Mouse (Mus musculus) cortical plate, adult 2 months (tissue): ENCODE measurements around the gene Hbb-y. TPM values are rescaled to one million over a fixed set of nuclear protein-coding genes. Genes with fewer than 3 reads are reported as not detected.
A peak's percentile ranks its signal among the peaks of the same experiment; 100 is the strongest.

Source experiments
- H3K27ac ChIP-seq: fragments of 200-500 bp; 2 replicates; pipeline ENCODE4 v1.5.1; 2012; ENCODE audit warnings: low read length, control low read depth, inconsistent platforms; ENCODE audit not compliant: insufficient read depth
- H3K4me1 ChIP-seq: fragments of 200-500 bp; 2 replicates; pipeline ENCODE4 v1.6.1; 2011; ENCODE audit warnings: low read length; ENCODE audit not compliant: control insufficient read depth, insufficient read depth
- H3K4me3 ChIP-seq: fragments of 200-500 bp; 2 replicates; pipeline ENCODE4 v1.5.1; 2011; ENCODE audit warnings: mild to moderate bottlenecking, low read length, control low read depth; ENCODE audit not compliant: insufficient read depth
- CTCF ChIP-seq: fragments of 200-500 bp; IDR thresholded peaks from 2 replicates; pipeline ENCODE4 v1.5.1; 2011; ENCODE audit warnings: mild to moderate bottlenecking, control low read depth, low read length; ENCODE audit not compliant: insufficient read depth; ENCODE audit errors: extremely low read depth
- POLR2A ChIP-seq: fragments of 200-500 bp; IDR thresholded peaks from 2 replicates; pipeline ENCODE4 v1.6.1; 2011; ENCODE audit warnings: mild to moderate bottlenecking, low read length, control low read depth; ENCODE audit not compliant: insufficient read depth; ENCODE audit errors: extremely low read depth
- polyA plus RNA-seq: library from polyadenylated mRNA; depleted of rRNA; stranded (reverse); fragments of >200 nt; gene quantifications from 2 replicates; pipeline ENCODE4 v1.2.3, GENCODE M21; 2012; rRNA removed

Gene Hbb-y
- polyA plus RNA-seq = 0.95 and 1.0 TPM in 2 replicates

DNA sequence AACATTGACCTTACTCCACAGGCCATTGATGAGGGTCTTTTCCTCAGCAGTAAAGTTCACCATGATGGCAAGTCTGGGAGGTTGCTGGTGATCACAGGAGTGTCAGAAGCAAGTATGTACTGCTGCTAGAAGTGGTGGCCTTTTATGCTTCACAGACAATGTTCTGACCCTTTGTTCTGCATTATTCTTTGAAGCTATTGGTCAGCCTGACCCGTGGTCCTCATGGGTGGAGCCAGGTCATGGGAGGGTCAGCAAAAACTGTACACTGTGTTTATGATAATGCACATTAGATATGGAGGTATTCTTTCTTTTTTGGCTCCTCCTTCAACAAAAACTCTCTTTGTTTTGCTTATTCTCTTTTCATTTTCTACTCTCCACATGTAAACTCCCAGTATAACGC is at the start of gene Hbb-y:
Gene Hbb-y (minus strand): TSS at position 127 of the 400 bp plus-strand sequence.
- Histone ChIP-seq H3K27ac (no peak within 1 kb of the TSS), H3K4me3 (no peak within 1 kb of the TSS), H3K4me1 (no peaks in the 10 kb centered on the region)
- TF ChIP-seq POLR2A (no peak), CTCF (no peak)

DNA sequence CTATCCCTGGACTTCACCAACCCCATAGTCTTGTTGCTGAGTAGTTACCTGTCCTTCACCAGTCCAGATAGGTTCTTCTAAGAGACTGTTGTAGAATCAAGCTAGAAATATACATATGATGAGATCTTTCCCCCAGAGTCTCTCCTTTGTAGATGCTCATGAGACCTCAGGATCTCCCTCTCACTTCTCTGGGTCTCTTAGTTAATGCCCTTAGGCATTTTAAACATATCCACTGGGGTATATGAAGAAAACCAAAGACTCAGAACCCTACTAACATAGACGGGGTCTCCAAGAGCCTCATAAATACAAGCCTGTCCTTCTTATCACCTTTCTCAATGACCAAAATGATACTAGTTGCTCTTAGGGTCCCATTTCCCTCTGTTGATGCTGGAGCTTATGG is 41.4 kb upstream of the Hbb-y start, which contains the start of gene Olfr64:
Gene Olfr64 (minus strand): TSS at position 101 of the 400 bp plus-strand sequence.
- TF ChIP-seq POLR2A (no peak), CTCF (no peak)
- H3K27ac ChIP-seq = no peak within 1 kb of the TSS
- no peaks in the 10 kb centered on the region for H3K4me1 ChIP-seq
- no peak within 1 kb of the TSS for H3K4me3 ChIP-seq

DNA sequence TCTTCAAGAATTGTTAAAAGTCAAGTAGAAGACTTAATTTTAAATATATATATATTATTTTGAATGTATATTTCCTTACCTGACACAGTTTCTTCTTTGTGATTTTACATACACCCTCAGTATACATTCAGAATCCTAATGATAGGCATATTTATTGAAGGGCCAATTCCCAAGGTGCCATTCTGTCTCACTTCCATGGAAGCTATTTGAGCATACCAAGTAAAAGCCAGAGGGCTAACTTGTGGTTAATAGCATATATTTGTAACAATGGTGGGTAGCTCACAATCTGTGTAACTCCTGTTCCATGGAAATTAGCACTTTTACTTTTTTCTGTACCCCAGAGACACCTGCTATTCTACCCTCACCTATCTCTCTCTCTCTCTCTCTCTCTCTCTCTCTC is 33.1 kb upstream of the Hbb-y start, which contains the start of gene Olfr66:
Gene Olfr66 (minus strand): TSS at position 101 of the 400 bp plus-strand sequence.
- Histone ChIP-seq H3K27ac (no peak within 1 kb of the TSS), H3K4me3 (no peak within 1 kb of the TSS), H3K4me1 (no peaks in the 10 kb centered on the region)
- TF ChIP-seq POLR2A (no peak), CTCF (no peak)

DNA sequence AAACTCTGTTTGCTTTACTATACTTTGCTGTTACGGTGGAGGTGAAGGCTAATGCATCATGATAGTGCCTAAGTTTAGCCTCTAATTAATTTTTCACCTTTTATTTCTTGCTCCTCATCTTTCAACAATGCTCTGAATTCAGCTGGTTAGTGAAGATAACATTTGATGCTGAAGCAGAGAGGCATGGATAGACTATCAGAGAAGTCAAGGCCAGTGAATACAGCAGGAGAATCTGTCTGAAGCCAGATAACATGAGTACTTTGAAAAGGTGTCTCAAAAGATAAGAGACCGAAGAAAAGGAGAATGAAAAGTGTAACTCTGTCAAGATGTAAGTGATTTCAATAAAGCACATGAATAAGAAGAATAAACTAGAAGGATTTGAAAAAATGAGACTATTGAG is 24.1 kb upstream of the Hbb-y start:
- Histone ChIP-seq H3K27ac (no peak overlapping the region), H3K4me3 (no peak overlapping the region), H3K4me1 (no peaks in the 10 kb centered on the region)
- TF ChIP-seq POLR2A (no peak), CTCF (no peak)

DNA sequence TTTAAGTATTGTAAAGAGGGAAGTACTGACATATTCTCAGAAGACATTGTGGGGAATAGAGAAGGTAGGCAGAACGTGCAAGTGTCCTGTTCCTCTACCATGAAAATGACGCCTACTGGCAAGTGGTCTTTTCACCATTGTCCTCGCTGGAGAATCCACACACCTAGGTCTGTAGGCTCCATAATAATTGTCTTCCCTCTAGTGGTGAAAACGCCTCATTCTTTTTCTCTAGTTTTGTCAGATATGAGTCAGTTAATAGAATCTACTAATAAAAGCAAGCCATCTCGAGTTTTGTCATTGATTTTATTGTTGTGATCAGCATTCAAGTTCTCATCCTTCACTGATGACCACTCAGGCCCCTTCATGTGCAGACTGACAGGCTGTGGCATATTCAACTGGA is 21.4 kb upstream of the Hbb-y start:
- Histone ChIP-seq H3K27ac (no peak overlapping the region), H3K4me1 (no peaks in the 10 kb centered on the region), H3K4me3 (no peak overlapping the region)
- TF ChIP-seq CTCF (0 out of 2 replicates have a peak, but pooled peaks have one; percentile 1), POLR2A (no peak)

DNA sequence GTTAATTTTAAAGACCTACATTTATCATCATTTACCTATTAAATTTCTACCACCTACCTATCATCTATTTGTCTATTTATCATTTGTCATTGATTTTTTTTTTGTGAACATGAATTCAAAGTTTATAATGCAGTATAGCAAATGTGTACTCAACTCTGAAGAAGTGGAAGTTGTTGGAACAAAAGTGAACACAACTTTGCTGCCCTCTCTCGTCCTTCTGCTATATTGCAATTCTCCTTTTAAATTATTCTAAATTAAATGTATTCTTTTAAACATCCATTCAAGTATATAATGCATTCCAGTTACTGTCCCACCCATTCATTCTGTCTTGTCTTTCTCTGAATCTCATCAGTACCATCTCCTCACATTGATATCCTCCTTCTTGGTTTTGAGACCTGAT is 20.0 kb upstream of the Hbb-y start:
- H3K27ac ChIP-seq = no peak overlapping the region
- no peak overlapping the region for H3K4me3 ChIP-seq
- TF ChIP-seq POLR2A (no peak), CTCF (no peak)
- no peaks in the 10 kb centered on the region for H3K4me1 ChIP-seq

DNA sequence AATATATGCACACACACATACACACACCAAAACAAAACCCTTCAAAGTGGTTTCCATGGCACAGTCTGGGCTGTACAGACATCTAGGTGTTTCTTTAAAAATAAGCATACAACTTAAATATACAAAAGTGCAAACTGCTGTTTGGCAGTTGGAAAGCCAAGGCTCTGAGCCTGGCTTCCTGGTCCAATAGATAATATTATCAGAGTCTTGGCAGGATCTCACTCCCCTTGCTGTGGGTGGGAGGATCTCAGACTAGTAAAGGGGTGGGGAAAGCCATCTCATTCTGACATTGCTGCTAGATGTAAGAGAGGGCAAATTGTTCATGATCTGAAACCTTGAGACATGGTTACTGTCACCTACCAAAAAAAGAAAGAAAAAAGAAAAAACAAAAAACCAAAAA is 17.7 kb upstream of the Hbb-y start:
- TF ChIP-seq CTCF (no peak), POLR2A (no peak)
- Histone ChIP-seq H3K4me3 (no peak overlapping the region), H3K27ac (no peak overlapping the region), H3K4me1 (no peaks in the 10 kb centered on the region)

DNA sequence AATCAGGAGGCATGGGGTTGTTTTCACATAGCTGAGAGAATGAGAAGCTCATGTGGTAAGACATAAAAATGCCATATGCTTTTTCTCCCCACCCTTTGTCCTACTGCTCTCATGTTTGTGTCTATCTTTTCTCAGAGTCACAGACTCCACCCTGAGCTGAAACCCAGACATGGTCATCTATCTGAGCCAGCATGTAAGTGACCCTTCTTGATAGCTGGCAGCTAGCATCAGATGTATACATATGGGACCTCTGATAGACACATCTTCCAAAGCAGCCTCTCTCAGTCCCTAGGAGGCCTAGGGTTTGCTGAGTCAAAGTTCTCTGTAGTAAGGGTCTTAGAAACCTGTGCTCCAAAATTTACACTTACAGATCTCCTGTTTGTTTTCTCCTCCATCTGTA is 12.7 kb upstream of the Hbb-y start:
- TF ChIP-seq CTCF = no peak
- TF ChIP-seq POLR2A = no peak
- no peak overlapping the region for H3K27ac ChIP-seq
- no peaks in the 10 kb centered on the region for H3K4me1 ChIP-seq
- no peak overlapping the region for H3K4me3 ChIP-seq

DNA sequence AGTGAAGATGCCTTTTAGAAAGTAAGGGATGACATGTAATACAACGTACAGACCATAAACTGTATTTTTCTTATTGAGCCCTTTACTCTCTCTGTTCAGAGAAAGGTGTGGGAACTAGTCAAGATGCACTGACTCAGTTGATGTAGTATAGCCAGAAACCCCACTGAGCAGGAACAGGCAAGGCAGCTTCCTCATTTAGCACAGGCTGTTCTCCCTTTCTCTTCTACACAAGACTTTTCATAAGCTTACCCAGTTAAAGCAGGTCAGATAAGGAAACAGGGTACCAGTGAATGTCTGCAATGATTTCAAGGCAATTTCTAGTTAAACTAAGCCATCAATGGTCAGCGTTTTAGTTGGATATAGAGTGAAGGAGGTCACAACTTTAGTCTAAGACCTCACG is 8.5 kb upstream of the Hbb-y start:
- Histone ChIP-seq H3K4me1 (no peaks in the 10 kb centered on the region), H3K4me3 (no peak overlapping the region), H3K27ac (no peak overlapping the region)
- no peak for TF ChIP-seq CTCF
- TF ChIP-seq POLR2A = no peak

DNA sequence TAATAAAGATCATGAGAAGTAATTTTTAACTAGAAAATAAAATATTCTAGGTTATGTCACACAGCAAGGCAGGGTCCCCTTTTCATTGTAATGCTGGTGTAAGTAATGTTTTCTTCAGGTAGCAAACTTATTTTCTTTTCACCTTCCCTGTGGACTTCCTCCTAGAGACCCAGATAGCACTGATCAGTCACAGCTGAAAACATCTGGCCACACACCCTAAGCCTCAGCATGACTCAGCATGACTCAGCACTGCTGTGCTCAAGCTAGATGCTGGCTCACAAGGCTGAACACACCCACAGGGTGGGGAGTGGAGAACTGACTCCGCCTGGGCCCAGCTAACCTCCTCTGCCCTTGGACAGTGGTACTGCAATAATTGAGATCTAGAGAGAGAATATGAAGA is 7.8 kb upstream of the Hbb-y start:
- Histone ChIP-seq H3K4me3 (no peak overlapping the region), H3K4me1 (no peaks in the 10 kb centered on the region), H3K27ac (no peak overlapping the region)
- TF ChIP-seq CTCF = no peak
- no peak for TF ChIP-seq POLR2A

DNA sequence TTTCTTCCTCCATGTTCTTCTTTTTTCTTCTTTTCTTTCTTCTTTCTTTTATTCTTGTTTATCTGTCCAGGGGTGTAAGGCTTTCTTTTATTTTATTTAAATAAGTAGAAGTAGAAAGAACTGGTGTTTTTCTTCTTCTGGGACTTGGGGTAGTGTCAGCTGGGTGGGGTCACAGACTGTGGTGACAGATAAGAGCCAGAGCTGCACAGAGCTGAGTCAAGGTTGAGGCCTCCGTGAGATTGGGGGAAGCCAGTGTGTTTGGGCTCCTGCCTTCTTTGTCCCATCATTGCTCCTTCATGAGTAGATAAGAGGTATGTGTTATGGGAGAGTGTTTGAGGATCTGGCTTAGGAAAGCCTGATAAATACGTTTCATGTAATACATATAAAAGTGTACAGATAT is 6.1 kb upstream of the Hbb-y start:
- TF ChIP-seq CTCF (no peak), POLR2A (no peak)
- Histone ChIP-seq H3K4me1 (no peaks in the 10 kb centered on the region), H3K4me3 (no peak overlapping the region), H3K27ac (no peak overlapping the region)
